In genomic region chr15:102377163-102377543, GRCm38 (mm10) we compare ENCODE assay signal across 8 mouse cellular contexts. TPM values are rescaled to one million over a fixed set of nuclear protein-coding genes. Genes with fewer than 3 reads are reported as not detected.
DNase-seq lines count a peak whose midpoint lies in the region; ATAC-seq lines count a peak whose summit lies in the region.

No protein-coding gene starts in this region.

- ATAC-seq in cerebellum, adult (ENCODE audit: insufficient number of reproducible peaks, low FRiP score, low TSS enrichment): no peak
- peak; percentile 64 for ATAC-seq in embryonic facial prominence, embryonic 14.5 days (ENCODE audit: low read depth)

- H3K4me1 ChIP-seq in embryonic facial prominence, embryonic 14.5 days (ENCODE audit: control insufficient read depth, insufficient read depth, low read length): peaks cover 18% of the 10 kb centered on the region

- H3K4me3 ChIP-seq in embryonic facial prominence, embryonic 14.5 days (ENCODE audit: low read depth, low read length): peak overlapping the region; percentile 52

- H3K4me2 ChIP-seq in embryonic facial prominence, embryonic 14.5 days (ENCODE audit: low read depth, low read length): peak overlapping the region; percentile 79

- 0% methylated on average over 7 of the region's 7 CpGs for WGBS in embryonic facial prominence, embryonic 14.5 days

- peak overlapping the region; percentile 66 for H3K9ac ChIP-seq in embryonic facial prominence, embryonic 14.5 days (ENCODE audit: low read depth, low read length)

- H3K27ac ChIP-seq in embryonic facial prominence, embryonic 14.5 days (replicated peaks; ENCODE audit: low read depth, low read length): peak overlapping the region; percentile 88

- no peaks in the 10 kb centered on the region for H3K36me3 ChIP-seq in embryonic facial prominence, embryonic 14.5 days (ENCODE audit: control insufficient read depth, insufficient read depth, low read length)

- H3K9me3 ChIP-seq in embryonic facial prominence, embryonic 14.5 days (ENCODE audit: control insufficient read depth, low read length): no peaks in the 10 kb centered on the region

- DNase-seq in cerebellum, adult 18-20 months: peak; percentile 41 to 54
- peak; percentile 92 for DNase-seq in embryonic facial prominence, embryonic 14.5 days (ENCODE audit: low spot score)
- DNase-seq in heart, adult 8-10 months (ENCODE audit: low spot score): peak; percentile 87
- DNase-seq in kidney, adult 9 months: peak; percentile 95
- peak; percentile 87 for DNase-seq in liver
- peak; percentile 42 to 68 for DNase-seq in monocyte, adult 2 months (ENCODE audit: low read depth in 1 of 2, low spot score in 2 of 2)
- peak; percentile 70 to 82 for DNase-seq in spleen, postnatal 14 days (ENCODE audit: low spot score in 2 of 2)

- H3K27me3 ChIP-seq in embryonic facial prominence, embryonic 14.5 days (replicated peaks; ENCODE audit: control insufficient read depth, insufficient read depth, low read length): no peaks in the 10 kb centered on the region

RNA-seq across cellular contexts. Expression of gene Sp7, which starts 10.2 kb away (rescaled TPM):
- 31.2 and 45.0 TPM in 2 replicates for polyA plus RNA-seq in embryonic facial prominence, embryonic 14.5 days (2014; fragmentation: Nextera tagmentation; extraction: Ambion mirVana)
- total RNA-seq in heart, adult 8-10 months (2022): not detected

RNA-seq across cellular contexts. Expression of gene Aaas, which starts 26.6 kb away (rescaled TPM):
- 52.5 and 60.5 TPM in 2 replicates for polyA plus RNA-seq in embryonic facial prominence, embryonic 14.5 days (2014; fragmentation: Nextera tagmentation; extraction: Ambion mirVana)
- 10 to 100 TPM in 3 of 4 experiments, 1 to 10 TPM in 1; 9.8 to 15.0 (median 12.5) TPM for total RNA-seq in heart, adult 8-10 months (2022)

RNA-seq across cellular contexts. Expression of gene Sp1, which starts 28.8 kb away (rescaled TPM):
- 15.5 and 16.5 TPM in 2 replicates for polyA plus RNA-seq in embryonic facial prominence, embryonic 14.5 days (2014; fragmentation: Nextera tagmentation; extraction: Ambion mirVana)
- total RNA-seq in heart, adult 8-10 months (2022): 10 to 100 TPM; 31.8 to 43.8 (median 38.7) TPM

RNA-seq across cellular contexts. Expression of gene Myg1, which starts 45.6 kb away (rescaled TPM):
- polyA plus RNA-seq in embryonic facial prominence, embryonic 14.5 days (2014; fragmentation: Nextera tagmentation; extraction: Ambion mirVana): 79.0 and 83.2 TPM in 2 replicates
- total RNA-seq in heart, adult 8-10 months (2022): 10 to 100 TPM; 23.2 to 24.6 (median 24.5) TPM

RNA-seq across cellular contexts. Expression of gene Pfdn5, which starts 51.2 kb away (rescaled TPM):
- polyA plus RNA-seq in embryonic facial prominence, embryonic 14.5 days (2014; fragmentation: Nextera tagmentation; extraction: Ambion mirVana): 466 and 478 TPM in 2 replicates
- total RNA-seq in heart, adult 8-10 months (2022): 100 to 1,000 TPM; 300 to 347 (median 339) TPM
